Mouse (Mus musculus): Measurements from ENCODE around the gene Gsg1.

DNA sequence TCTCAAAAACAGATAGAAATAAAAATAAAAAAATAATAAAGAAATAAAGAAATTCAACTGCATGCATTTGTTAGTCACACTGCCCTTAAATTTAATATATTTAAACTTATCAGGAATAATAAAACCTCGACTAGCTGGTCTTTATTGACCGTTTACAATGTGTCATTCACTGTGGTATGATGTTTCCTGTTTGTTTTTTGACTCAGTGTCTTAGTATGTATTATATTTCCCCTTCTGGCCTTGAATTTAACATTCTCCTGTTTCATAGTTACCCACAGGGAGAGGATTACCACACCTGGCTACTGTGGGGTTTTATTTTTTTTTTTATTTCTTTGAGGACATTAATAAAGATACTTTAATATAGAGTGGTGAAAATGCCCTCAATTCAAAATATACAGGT, 8.4 kb upstream of the Gsg1 start:
- no peak for TF ChIP-seq CTCF (IDR thresholded peaks at IDR 0.05; ENCODE audit: low read depth, low read length)
- TF ChIP-seq POLR2A (IDR thresholded peaks at IDR 0.05; ENCODE audit: extremely low read depth, insufficient read depth, low read length) = no peak

Data from liver, adult 2 months (tissue).